Mouse (Mus musculus): Measurements from ENCODE around the gene Slc9b2. TPM values are rescaled to one million over a fixed set of nuclear protein-coding genes. Genes with fewer than 3 reads are reported as not detected.

The Slc9b2 gene
- total RNA-seq (2017) = not detected in 3 replicates

- ATAC-seq (replicated peaks; ENCODE audit: insufficient number of reproducible peaks, low FRiP score, low TSS enrichment, poor library complexity, severe bottlenecking) = no peak
These were observed at the start of gene Slc9b2 for GRCm38 (mm10) chr3:135307411-135308259. Slc9b2 (plus strand) TSS chr3:135307700.

- ATAC-seq (replicated peaks; ENCODE audit: insufficient number of reproducible peaks, low FRiP score, low TSS enrichment, poor library complexity, severe bottlenecking) = no peak
These were observed 48.6 kb upstream of the Slc9b2 start for GRCm38 (mm10) chr3:135258919-135259318.

- ATAC-seq (replicated peaks; ENCODE audit: insufficient number of reproducible peaks, low FRiP score, low TSS enrichment, poor library complexity, severe bottlenecking) = no peak
These were observed 47.3 kb upstream of the Slc9b2 start for GRCm38 (mm10) chr3:135260233-135260632.

GRCm38 (mm10) chr3:135268616-135269015 is 38.9 kb upstream of the Slc9b2 start:
- ATAC-seq (replicated peaks; ENCODE audit: insufficient number of reproducible peaks, low FRiP score, low TSS enrichment, poor library complexity, severe bottlenecking) = no peak

GRCm38 (mm10) chr3:135269391-135269990 is 38.0 kb upstream of the Slc9b2 start:
- no peak for ATAC-seq (replicated peaks; ENCODE audit: insufficient number of reproducible peaks, low FRiP score, low TSS enrichment, poor library complexity, severe bottlenecking)

- no peak; the same call in 1 of the 2 replicates for ATAC-seq (replicated peaks; ENCODE audit: insufficient number of reproducible peaks, low FRiP score, low TSS enrichment, poor library complexity, severe bottlenecking)
These were observed 34.9 kb upstream of the Slc9b2 start for GRCm38 (mm10) chr3:135272627-135273026.

- ATAC-seq (replicated peaks; ENCODE audit: insufficient number of reproducible peaks, low FRiP score, low TSS enrichment, poor library complexity, severe bottlenecking) = no peak
These were observed 34.5 kb upstream of the Slc9b2 start for GRCm38 (mm10) chr3:135273047-135273446.

- ATAC-seq (replicated peaks; ENCODE audit: insufficient number of reproducible peaks, low FRiP score, low TSS enrichment, poor library complexity, severe bottlenecking) = no peak
These were observed 27.3 kb upstream of the Slc9b2 start for GRCm38 (mm10) chr3:135280160-135280559.

GRCm38 (mm10) chr3:135280669-135281415 is 26.7 kb upstream of the Slc9b2 start, which contains the start of gene Bdh2:
Bdh2 (plus strand) TSS chr3:135281221.
- peak; percentile 58 for ATAC-seq (replicated peaks; ENCODE audit: insufficient number of reproducible peaks, low FRiP score, low TSS enrichment, poor library complexity, severe bottlenecking)

- ATAC-seq (replicated peaks; ENCODE audit: insufficient number of reproducible peaks, low FRiP score, low TSS enrichment, poor library complexity, severe bottlenecking) = no peak
These were observed 25.8 kb upstream of the Slc9b2 start for GRCm38 (mm10) chr3:135281701-135282100.

GRCm38 (mm10) chr3:135285256-135285655 is 22.2 kb upstream of the Slc9b2 start:
- no peak for ATAC-seq (replicated peaks; ENCODE audit: insufficient number of reproducible peaks, low FRiP score, low TSS enrichment, poor library complexity, severe bottlenecking)

GRCm38 (mm10) chr3:135285807-135286206 is 21.7 kb upstream of the Slc9b2 start:
- no peak for ATAC-seq (replicated peaks; ENCODE audit: insufficient number of reproducible peaks, low FRiP score, low TSS enrichment, poor library complexity, severe bottlenecking)

GRCm38 (mm10) chr3:135288138-135288750 is 19.3 kb upstream of the Slc9b2 start:
- no peak for ATAC-seq (replicated peaks; ENCODE audit: insufficient number of reproducible peaks, low FRiP score, low TSS enrichment, poor library complexity, severe bottlenecking)

- ATAC-seq (replicated peaks; ENCODE audit: insufficient number of reproducible peaks, low FRiP score, low TSS enrichment, poor library complexity, severe bottlenecking) = no peak
These were observed 18.4 kb upstream of the Slc9b2 start for GRCm38 (mm10) chr3:135289148-135289547.

GRCm38 (mm10) chr3:135290249-135290894 is 17.1 kb upstream of the Slc9b2 start:
- no peak for ATAC-seq (replicated peaks; ENCODE audit: insufficient number of reproducible peaks, low FRiP score, low TSS enrichment, poor library complexity, severe bottlenecking)

- ATAC-seq (replicated peaks; ENCODE audit: insufficient number of reproducible peaks, low FRiP score, low TSS enrichment, poor library complexity, severe bottlenecking) = no peak
These were observed 13.8 kb upstream of the Slc9b2 start for GRCm38 (mm10) chr3:135293703-135294102.

GRCm38 (mm10) chr3:135295559-135295958 is 11.9 kb upstream of the Slc9b2 start:
- ATAC-seq (replicated peaks; ENCODE audit: insufficient number of reproducible peaks, low FRiP score, low TSS enrichment, poor library complexity, severe bottlenecking) = no peak

- ATAC-seq (replicated peaks; ENCODE audit: insufficient number of reproducible peaks, low FRiP score, low TSS enrichment, poor library complexity, severe bottlenecking) = no peak
These were observed 8.9 kb upstream of the Slc9b2 start for GRCm38 (mm10) chr3:135298560-135298959.

Data from monocyte, adult 5-6 weeks (primary cell).